Mouse (Mus musculus) embryonic facial prominence, embryonic 10.5 days (tissue): ENCODE measurements around the gene Clpsl2. TPM values are rescaled to one million over a fixed set of nuclear protein-coding genes. Genes with fewer than 3 reads are reported as not detected.
A peak's percentile ranks its signal among the peaks of the same experiment; 100 is the strongest.

Source experiments
- DNase-seq: peaks from one replicate; pipeline ENCODE4 v3.0.0-alpha.2; 2017; ENCODE audit warnings: low spot score
- H3K27ac ChIP-seq: fragments of 300-500 bp; sonication (generic); replicated peaks from 2 replicates; pipeline ENCODE4 v1.5.1; 2016; ENCODE audit warnings: mild to moderate bottlenecking
- H3K27me3 ChIP-seq: fragments of 300-500 bp; sonication (generic); replicated peaks from 2 replicates; pipeline ENCODE4 v1.6.1; 2016; ENCODE audit warnings: low read depth, mild to moderate bottlenecking; ENCODE audit not compliant: poor library complexity, severe bottlenecking
- H3K36me3 ChIP-seq: fragments of 300-500 bp; sonication (generic); replicated peaks from 2 replicates; pipeline ENCODE4 v1.6.1; 2016; ENCODE audit warnings: mild to moderate bottlenecking, moderate library complexity
- H3K4me1 ChIP-seq: fragments of 300-500 bp; sonication (generic); 2 replicates; pipeline ENCODE4 v1.6.1; 2016
- H3K4me3 ChIP-seq: fragments of 300-500 bp; sonication (generic); 2 replicates; pipeline ENCODE4 v1.5.1; 2016; ENCODE audit warnings: mild to moderate bottlenecking, moderate library complexity
- H3K9me3 ChIP-seq: fragments of 300-500 bp; sonication (generic); 2 replicates; pipeline ENCODE4 v1.6.1; 2016; ENCODE audit warnings: mild to moderate bottlenecking
- WGBS: fragments of 180-500 bp; shearing (Covaris S2); methylation state at CpG from one replicate; pipeline ENCODE4 v1.1.7; 2016; 5-methylcytosine and 5-hydroxymethylcytosine counted together
- polyA plus RNA-seq: library from polyadenylated mRNA; unstranded; fragments of >200 nt; fragmentation: Nextera tagmentation; extraction: Ambion mirVana; gene quantifications from 2 replicates; pipeline ENCODE4 v1.2.1, GENCODE M21; 2016

Clpsl2 gene
- polyA plus RNA-seq, 1 experiment from 2014 or later, result not detected

DNA sequence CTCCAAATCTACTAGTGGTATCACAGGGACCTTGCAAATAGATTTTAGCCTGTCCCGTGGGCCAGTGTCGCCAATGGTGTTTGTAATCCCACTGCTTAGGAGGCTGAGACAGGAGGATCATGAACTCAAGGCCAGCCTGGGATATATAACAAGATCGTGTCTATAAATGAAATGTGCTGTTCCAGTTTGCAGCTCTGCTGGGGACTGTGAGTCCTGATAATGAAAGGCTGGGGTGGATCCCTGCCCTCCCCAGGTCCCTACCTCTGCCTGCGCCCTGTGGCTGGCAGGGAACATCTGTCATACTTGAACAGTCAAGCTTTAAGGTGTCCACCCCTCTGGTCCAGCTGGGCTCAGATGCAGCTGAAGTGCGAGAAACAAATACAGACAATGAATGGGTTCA lies 34.7 kb upstream of the Clpsl2 start:
- H3K27ac ChIP-seq, result no peak overlapping the region
- DNase-seq, result no peak
- peaks cover 77% of the 10 kb centered on the region for H3K4me1 ChIP-seq
- H3K36me3 ChIP-seq, result no peaks in the 10 kb centered on the region
- WGBS, result 74% methylated on average over 5 of the region's 5 CpGs
- no peak overlapping the region for H3K4me3 ChIP-seq
- H3K27me3 ChIP-seq, result peaks cover 76% of the 10 kb centered on the region
- H3K9me3 ChIP-seq, result no peaks in the 10 kb centered on the region

DNA sequence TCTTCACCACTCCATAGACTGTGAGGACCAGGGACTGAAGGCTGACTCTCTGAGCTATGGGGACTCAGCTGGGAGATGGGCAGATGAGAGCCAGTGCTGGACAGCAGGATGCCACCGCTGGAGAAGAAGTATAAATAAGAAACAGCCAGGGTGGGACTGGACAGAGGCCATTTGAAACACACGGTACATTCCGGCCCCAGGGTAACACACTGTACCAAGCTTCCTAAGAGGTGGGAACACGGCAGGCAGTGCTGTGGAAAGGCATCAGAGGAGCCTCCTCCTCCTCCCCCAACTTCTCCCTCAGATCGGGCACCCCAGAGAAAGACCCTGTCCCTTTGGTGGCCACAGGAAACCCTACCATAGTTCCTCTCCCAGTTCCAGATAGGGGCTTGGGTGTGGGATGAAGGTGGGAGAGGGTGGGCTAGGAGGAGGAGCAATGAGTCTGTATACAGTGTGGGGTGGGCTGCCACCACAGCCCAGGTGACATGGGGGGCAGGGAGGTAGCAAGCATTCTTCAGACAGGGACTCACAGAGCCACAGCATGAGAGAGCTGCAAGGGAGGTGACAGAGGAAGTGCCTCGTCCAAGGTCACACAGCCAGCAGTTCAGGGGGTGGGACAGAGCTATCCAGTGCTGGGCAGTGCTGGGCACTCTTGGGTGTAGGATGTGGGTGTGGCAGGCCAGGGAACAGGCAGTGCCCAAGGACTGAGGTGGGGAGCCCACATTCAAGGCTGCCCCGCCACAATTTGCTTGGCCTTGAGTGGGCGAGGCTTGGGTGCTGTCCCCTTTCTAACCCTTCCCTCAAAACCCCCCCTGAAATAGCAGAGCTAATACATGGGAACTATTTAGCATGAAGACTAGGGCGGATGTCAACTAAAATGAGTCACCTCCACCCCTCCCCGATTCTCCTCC lies 33.5 kb upstream of the Clpsl2 start:
- no peak for DNase-seq
- Histone ChIP-seq H3K27me3 (peaks cover 83% of the 10 kb centered on the region), H3K9me3 (no peaks in the 10 kb centered on the region), H3K4me1 (peaks cover 70% of the 10 kb centered on the region), H3K27ac (no peak overlapping the region), H3K36me3 (no peaks in the 10 kb centered on the region), H3K4me3 (no peak overlapping the region)
- 67% methylated on average over 10 of the region's 10 CpGs for WGBS

DNA sequence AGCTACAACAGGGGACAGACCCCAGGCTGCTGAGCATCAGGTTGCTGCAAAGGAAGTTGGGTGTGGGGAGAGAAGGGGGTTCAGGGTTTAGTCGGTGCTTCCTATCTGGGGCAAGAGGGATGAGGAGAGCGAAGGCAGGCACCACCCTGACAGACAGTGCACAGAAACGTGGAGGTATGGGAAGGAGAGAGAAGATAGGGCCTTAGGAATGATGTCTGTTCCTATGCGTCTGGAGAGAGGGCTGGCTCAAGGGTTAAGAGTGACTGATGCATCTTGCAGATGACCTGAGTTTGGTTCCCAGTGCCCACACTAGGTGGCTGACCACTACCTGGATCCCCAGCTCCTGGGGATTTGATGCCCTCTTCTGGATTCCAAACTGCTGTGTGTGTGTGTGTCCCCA lies 32.3 kb upstream of the Clpsl2 start:
- Histone ChIP-seq H3K4me3 (peak overlapping the region; percentile 66; the same call in 1 of the 2 replicates), H3K27ac (no peak overlapping the region), H3K27me3 (peaks cover 90% of the 10 kb centered on the region), H3K9me3 (no peaks in the 10 kb centered on the region), H3K4me1 (peaks cover 63% of the 10 kb centered on the region), H3K36me3 (no peaks in the 10 kb centered on the region)
- 63% methylated on average over 4 of the region's 4 CpGs for WGBS
- DNase-seq, result no peak

DNA sequence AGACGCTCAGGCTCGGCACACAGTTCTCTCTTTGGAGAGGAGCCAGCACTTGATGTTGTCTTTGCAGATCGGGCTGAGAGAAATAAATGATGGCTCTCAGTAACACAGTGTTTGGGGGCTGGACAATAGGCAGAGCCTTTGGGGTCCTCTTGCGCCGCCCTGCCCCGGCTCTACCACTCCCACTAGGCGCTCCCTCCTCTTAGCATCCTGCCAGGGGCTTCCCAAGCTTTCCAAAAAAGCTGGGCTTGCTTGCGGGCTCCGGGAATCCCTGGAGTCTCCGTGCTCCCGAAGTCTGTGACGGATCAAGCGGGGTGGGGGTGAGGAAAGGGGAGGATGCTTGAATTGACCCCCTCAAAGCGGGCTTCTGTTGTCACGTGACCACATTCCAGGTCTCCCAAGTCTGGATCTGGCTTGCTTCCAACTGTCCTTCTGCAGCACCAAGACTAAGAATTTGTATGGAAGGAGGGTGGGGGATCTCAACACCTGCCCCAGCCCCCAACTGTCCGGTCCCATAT lies 31.7 kb upstream of the Clpsl2 start, which contains the start of gene Fkbp5:
TSS of gene Fkbp5 (minus strand) at position 87 of the 515 bp plus-strand sequence.
- Histone ChIP-seq H3K27ac (peak within 1 kb of the TSS; percentile 83), H3K27me3 (peaks cover 91% of the 10 kb centered on the region)
- WGBS, result 4% methylated on average over 16 of the region's 16 CpGs

DNA sequence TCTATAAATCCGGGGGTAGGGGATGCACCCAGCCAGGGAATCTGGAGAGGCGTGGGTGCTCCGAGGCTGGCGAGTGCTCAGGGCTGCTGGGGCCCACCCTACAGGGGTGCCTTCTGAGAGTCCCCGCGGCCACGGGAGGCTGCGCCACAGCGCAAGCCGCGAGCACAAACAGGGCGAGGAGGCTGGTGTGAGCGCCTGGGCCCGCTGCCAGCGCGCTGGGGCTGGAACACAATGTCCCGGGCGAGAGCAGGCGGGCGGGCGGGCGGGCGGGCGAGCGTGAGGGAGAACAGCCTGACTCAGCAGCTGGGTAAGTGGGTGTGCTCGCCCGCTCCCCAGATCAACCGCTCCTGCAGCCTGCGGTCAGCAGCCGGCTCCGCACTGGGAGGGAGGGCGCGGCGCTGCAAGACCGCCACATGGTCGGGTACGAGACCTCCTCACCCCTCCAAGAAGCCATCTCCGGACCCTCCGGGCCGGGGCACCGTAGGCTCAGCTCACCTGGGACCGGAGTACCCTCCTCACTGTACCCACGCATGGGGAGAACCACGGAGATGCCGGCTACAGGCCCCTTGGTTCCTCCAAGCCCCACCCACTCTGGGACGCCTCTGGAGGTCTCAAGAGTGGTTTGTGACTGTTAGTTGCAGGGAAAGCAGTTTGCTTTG lies 31.1 kb upstream of the Clpsl2 start:
- peak overlapping the region; percentile 83 for H3K27ac ChIP-seq
- no peaks in the 10 kb centered on the region for H3K36me3 ChIP-seq
- no peaks in the 10 kb centered on the region for H3K9me3 ChIP-seq
- peaks cover 88% of the 10 kb centered on the region for H3K27me3 ChIP-seq
- peaks cover 63% of the 10 kb centered on the region for H3K4me1 ChIP-seq
- WGBS, result 1% methylated on average over 46 of the region's 46 CpGs
- peak overlapping the region; percentile 66 for H3K4me3 ChIP-seq
- DNase-seq, result peak; percentile 62

More for the DNA sequence above, 31.7 kb upstream of the Clpsl2 start, which contains the start of gene Fkbp5:
- Histone ChIP-seq H3K9me3 (no peaks in the 10 kb centered on the region), H3K4me1 (peaks cover 63% of the 10 kb centered on the region), H3K4me3 (peak within 1 kb of the TSS; percentile 66), H3K36me3 (no peaks in the 10 kb centered on the region)
- peak; percentile 67 for DNase-seq

DNA sequence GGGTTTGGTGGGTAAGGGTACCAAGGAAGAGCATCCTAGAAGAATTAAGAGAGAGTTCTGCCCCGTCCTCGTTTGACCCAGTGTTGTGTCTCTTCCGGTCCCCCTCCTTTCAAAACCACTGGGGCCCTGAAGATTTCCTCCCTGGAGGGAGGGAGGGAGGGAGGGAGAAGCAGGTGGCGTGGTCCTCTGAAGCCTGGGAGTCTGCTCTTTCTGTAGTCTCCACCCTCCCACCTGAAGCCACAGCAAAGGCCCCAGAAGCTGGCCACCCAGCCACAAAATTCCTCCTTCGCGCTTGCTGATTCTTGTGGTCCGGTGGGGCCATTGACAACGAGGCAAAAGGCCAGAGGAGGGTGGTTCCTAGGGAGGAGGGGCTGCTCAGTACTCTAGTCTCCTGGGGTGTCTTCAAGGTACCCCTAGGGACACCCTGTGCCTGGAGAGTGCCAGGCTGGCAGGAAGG lies 30.6 kb upstream of the Clpsl2 start:
- Histone ChIP-seq H3K36me3 (no peaks in the 10 kb centered on the region), H3K9me3 (no peaks in the 10 kb centered on the region), H3K4me1 (peaks cover 67% of the 10 kb centered on the region), H3K4me3 (peak overlapping the region; percentile 66), H3K27me3 (peaks cover 92% of the 10 kb centered on the region), H3K27ac (peak overlapping the region; percentile 83)
- no peak for DNase-seq
- 23% methylated on average over 8 of the region's 8 CpGs for WGBS

DNA sequence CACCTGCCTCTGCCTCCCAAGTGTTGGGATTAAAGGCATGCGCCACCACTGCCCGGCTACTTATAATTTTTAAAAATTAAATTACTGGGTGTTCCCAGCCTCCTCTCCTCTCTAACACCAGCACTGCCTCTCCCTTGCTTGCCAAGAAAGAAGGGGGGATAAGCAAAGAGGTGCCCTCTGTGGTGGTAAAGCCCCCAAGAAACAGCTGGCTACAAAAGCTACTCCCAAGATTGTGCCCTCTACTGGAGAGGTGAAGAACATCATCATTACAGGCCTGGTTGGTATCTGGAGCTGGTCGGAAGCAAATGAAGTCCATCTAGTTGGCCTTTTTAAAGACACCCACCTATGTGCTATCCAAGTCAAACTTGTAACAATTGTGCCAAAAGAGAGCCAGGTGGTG lies 29.4 kb upstream of the Clpsl2 start:
- H3K27me3 ChIP-seq, result peaks cover 94% of the 10 kb centered on the region
- H3K36me3 ChIP-seq, result no peaks in the 10 kb centered on the region
- no peak overlapping the region for H3K4me3 ChIP-seq
- H3K27ac ChIP-seq, result no peak overlapping the region
- no peak for DNase-seq
- H3K9me3 ChIP-seq, result no peaks in the 10 kb centered on the region
- peaks cover 65% of the 10 kb centered on the region for H3K4me1 ChIP-seq
- 92% methylated on average over 3 of the region's 3 CpGs for WGBS

DNA sequence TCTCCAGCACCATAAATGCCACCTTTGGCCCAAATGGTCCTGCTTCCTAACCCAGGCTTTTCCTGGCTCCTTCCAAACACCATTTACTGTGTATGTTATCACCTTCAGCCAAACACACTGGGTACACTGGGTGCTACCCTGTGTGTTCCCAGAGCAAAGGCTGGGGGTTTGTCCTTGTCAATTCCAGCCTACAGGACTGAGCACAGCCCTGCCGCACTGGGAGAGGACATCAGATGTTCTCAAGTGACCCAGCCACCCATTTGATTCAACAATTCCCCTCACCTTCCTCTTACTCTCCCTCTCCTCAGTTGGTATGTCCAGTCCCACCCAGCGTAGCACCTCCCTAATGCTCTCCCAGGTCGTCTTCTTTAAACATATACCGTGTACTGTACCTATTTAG lies 28.6 kb upstream of the Clpsl2 start:
- DNase-seq, result no peak
- Histone ChIP-seq H3K9me3 (no peaks in the 10 kb centered on the region), H3K4me1 (peaks cover 57% of the 10 kb centered on the region), H3K27ac (no peak overlapping the region), H3K27me3 (peaks cover 89% of the 10 kb centered on the region), H3K4me3 (no peak overlapping the region), H3K36me3 (no peaks in the 10 kb centered on the region)
- WGBS, result 81% methylated on average over 4 of the region's 4 CpGs

DNA sequence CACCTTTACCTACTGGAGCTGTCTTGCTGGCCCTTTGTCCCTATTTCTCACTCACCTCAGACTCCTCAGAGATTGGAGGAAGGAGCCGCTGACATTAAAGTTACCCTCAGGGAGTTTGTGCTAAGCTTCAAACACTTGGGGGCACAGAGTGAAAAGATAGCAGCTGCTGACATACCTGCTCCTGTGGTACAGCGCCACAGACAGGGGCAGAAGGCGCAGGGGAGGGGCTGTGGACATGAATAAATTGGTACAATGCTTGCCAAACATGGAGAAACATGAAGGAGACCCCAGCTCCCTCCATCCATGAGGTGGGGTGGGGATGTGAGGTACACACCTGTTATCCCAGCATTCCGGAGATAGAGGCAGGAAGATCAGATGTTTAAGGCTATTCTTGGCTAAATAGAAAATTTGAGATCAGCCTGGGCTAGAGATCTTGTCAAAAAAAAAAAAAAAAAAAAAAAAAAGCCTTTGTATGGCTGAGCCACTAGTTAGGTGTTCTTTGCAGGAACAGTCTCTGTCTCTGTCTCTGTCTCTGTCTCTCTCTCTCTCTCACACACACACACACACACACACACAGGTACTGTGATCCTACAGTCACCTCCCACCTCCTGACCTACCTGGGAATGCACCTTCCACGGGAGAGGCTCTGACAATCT lies 28.0 kb upstream of the Clpsl2 start:
- Histone ChIP-seq H3K9me3 (no peaks in the 10 kb centered on the region), H3K27ac (no peak overlapping the region), H3K4me1 (peaks cover 53% of the 10 kb centered on the region), H3K27me3 (peaks cover 82% of the 10 kb centered on the region), H3K36me3 (no peaks in the 10 kb centered on the region), H3K4me3 (no peak overlapping the region)
- WGBS, result 66% methylated on average over 5 of the region's 5 CpGs
- no peak for DNase-seq

DNA sequence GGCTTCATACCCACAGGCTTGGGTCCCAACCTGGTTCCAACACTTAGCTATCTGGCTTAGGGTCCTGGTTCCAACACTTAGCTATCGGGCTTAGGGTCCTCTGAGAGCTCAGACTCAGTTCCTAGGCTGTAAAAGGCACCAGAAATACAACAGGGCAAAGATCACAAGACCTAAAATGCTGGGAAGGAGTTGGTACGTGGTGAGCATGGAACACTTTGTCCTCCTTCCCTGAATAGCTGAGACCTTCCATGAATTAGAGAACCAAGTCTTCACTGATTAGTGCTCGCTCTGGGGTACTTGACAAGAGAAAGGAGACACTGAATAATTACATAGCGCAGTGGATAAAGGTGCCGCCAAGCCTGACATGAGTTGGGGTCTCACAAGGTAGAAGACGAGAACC lies 27.3 kb upstream of the Clpsl2 start:
- DNase-seq, result no peak
- Histone ChIP-seq H3K4me1 (peaks cover 51% of the 10 kb centered on the region), H3K4me3 (peak overlapping the region; percentile 79), H3K27ac (no peak overlapping the region), H3K36me3 (no peaks in the 10 kb centered on the region), H3K9me3 (no peaks in the 10 kb centered on the region), H3K27me3 (peaks cover 75% of the 10 kb centered on the region)
- WGBS, result 42% methylated on average over 6 of the region's 6 CpGs

DNA sequence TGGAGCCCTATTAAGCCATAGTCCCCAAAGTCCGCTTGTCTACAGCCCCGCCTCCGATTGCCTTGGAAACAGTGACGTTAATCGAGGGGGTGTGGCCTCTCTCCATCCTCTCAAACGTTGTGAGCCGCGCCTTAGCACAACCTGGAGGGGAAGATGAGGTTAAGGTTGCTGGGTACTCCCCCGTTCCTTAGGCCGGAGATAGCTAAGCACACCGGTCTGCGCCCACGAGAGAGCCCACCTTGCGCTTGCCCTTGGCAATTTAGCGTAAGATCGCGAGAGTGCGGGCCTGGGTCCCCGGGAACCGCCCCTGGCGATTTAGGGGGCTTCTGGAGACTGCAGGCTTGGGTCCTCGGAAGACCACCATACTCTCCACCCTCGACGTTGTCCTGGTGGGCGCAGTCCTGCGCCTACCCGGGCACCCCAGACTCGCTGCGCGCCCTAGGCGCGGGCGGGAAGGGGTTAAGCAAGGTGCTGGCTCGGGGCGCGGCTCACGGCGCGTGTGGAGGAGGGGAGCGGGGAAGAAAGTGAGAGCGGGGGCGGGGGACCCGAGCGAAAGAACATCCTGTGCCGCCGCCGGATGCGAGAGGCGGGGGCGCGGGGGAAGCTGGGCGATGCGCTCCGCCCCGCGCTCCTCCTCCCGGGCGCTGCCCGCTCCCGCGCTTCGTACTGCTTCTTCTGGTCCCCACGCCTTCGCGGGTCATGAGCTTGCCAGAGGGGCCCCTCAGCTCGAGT lies 26.4 kb upstream of the Clpsl2 start:
- Histone ChIP-seq H3K9me3 (no peaks in the 10 kb centered on the region), H3K36me3 (no peaks in the 10 kb centered on the region), H3K27me3 (peaks cover 67% of the 10 kb centered on the region), H3K27ac (peak overlapping the region; percentile 95), H3K4me3 (peak overlapping the region; percentile 79), H3K4me1 (peaks cover 50% of the 10 kb centered on the region)
- peak; percentile 91 for DNase-seq
- under 1% methylated on average over 66 of the region's 66 CpGs for WGBS
